In genomic region chr1:134962821-134963220, GRCm38 (mm10) we compare ENCODE assay signal across 8 mouse cellular contexts. TPM values are rescaled to one million over a fixed set of nuclear protein-coding genes. Genes with fewer than 3 reads are reported as not detected.
DNase-seq lines count a peak whose midpoint lies in the region; ATAC-seq lines count a peak whose summit lies in the region.

No protein-coding gene starts in this region.

- no peaks in the 10 kb centered on the region for H3K9me3 ChIP-seq in heart, embryonic 11.5 days (replicated peaks; ENCODE audit: control insufficient read depth, low read length)
- H3K9me3 ChIP-seq in heart, embryonic 15.5 days (replicated peaks) = no peaks in the 10 kb centered on the region
- H3K9me3 ChIP-seq in neural tube, embryonic 12.5 days = no peaks in the 10 kb centered on the region

- H3K9ac ChIP-seq in heart, embryonic 11.5 days (ENCODE audit: low read depth, low read length) = peak overlapping the region; percentile 67
- H3K9ac ChIP-seq in heart, embryonic 15.5 days = peak overlapping the region; percentile 75
- peak overlapping the region; percentile 53 for H3K9ac ChIP-seq in neural tube, embryonic 12.5 days

- no peaks in the 10 kb centered on the region for H3K27me3 ChIP-seq in heart, embryonic 11.5 days (ENCODE audit: control insufficient read depth, insufficient read depth, low read length)
- no peaks in the 10 kb centered on the region for H3K27me3 ChIP-seq in heart, embryonic 15.5 days
- no peaks in the 10 kb centered on the region for H3K27me3 ChIP-seq in neural tube, embryonic 12.5 days (replicated peaks)

- DNase-seq in heart, adult 8-10 months (ENCODE audit: low spot score) = no peak
- peak; percentile 45 for DNase-seq in brain, adult 2 months (ENCODE audit: low read depth, low spot score)
- DNase-seq in liver = peak; percentile 54
- no peak for DNase-seq in urinary bladder, postnatal 14 days (ENCODE audit: low spot score)
- no peak for DNase-seq in frontal cortex, postnatal 36 days (ENCODE audit: low spot score in 2 of 2)

- no peaks in the 10 kb centered on the region for H3K4me1 ChIP-seq in heart, embryonic 11.5 days (ENCODE audit: control insufficient read depth, insufficient read depth, low read length)
- H3K4me1 ChIP-seq in heart, embryonic 15.5 days (replicated peaks) = peaks cover 22% of the 10 kb centered on the region
- peaks cover 8% of the 10 kb centered on the region; the same call in 1 of the 2 replicates for H3K4me1 ChIP-seq in neural tube, embryonic 12.5 days

- peak overlapping the region; percentile 63 for H3K4me3 ChIP-seq in heart, embryonic 11.5 days (ENCODE audit: low read depth, low read length)
- H3K4me3 ChIP-seq in heart, embryonic 15.5 days = peak overlapping the region; percentile 89
- peak overlapping the region; percentile 65 for H3K4me3 ChIP-seq in neural tube, embryonic 12.5 days

- H3K4me2 ChIP-seq in heart, embryonic 11.5 days = peak overlapping the region; percentile 73
- H3K4me2 ChIP-seq in heart, embryonic 15.5 days = peak overlapping the region; percentile 77
- peak overlapping the region; percentile 67 for H3K4me2 ChIP-seq in neural tube, embryonic 12.5 days (replicated peaks)

- ATAC-seq in heart, embryonic 11.5 days (replicated peaks; ENCODE audit: insufficient number of reproducible peaks, low FRiP score, low TSS enrichment) = peak; percentile 71; the same call in 1 of the 2 replicates
- ATAC-seq in heart, embryonic 15.5 days (replicated peaks; ENCODE audit: insufficient number of reproducible peaks, insufficient read depth, low FRiP score, low read depth) = peak; percentile 54; the same call in 1 of the 2 replicates
- ATAC-seq in neural tube, embryonic 12.5 days (ENCODE audit: low FRiP score, low read depth) = peak; percentile 57; the same call in 1 of the 2 replicates

- H3K36me3 ChIP-seq in heart, embryonic 11.5 days (ENCODE audit: control insufficient read depth, insufficient read depth, low read length) = no peaks in the 10 kb centered on the region
- peaks cover 3% of the 10 kb centered on the region; the same call in 1 of the 2 replicates for H3K36me3 ChIP-seq in heart, embryonic 15.5 days
- H3K36me3 ChIP-seq in neural tube, embryonic 12.5 days = no peaks in the 10 kb centered on the region

- H3K27ac ChIP-seq in heart, embryonic 11.5 days (ENCODE audit: low read depth, low read length) = no peak overlapping the region
- peak overlapping the region; percentile 79 for H3K27ac ChIP-seq in heart, embryonic 15.5 days
- H3K27ac ChIP-seq in neural tube, embryonic 12.5 days = no peak overlapping the region

- 3% methylated on average over 11 of the region's 11 CpGs for WGBS in heart, embryonic 11.5 days (ENCODE audit: insufficient replicate concordance)
- 2% methylated on average over 11 of the region's 11 CpGs for WGBS in heart, embryonic 15.5 days
- 5% methylated on average over 11 of the region's 11 CpGs for WGBS in neural tube, embryonic 12.5 days

RNA-seq across cellular contexts. Expression of gene Ube2t, which starts 0.5 kb away (rescaled TPM):
- 48.0 and 48.6 TPM in 2 replicates for polyA plus RNA-seq in heart, embryonic 11.5 days (2014; fragmentation: Nextera tagmentation; extraction: Ambion mirVana)
- total RNA-seq in heart, adult 8-10 months (2022) = 1 to 10 TPM; 5.3 to 9.7 (median 7.4) TPM
- 42.8 and 48.2 TPM in 2 replicates for polyA plus RNA-seq in heart, embryonic 15.5 days (2015; fragmentation: Nextera tagmentation; extraction: Ambion mirVana)
- 27.7 and 30.3 TPM in 2 replicates for polyA plus RNA-seq in neural tube, embryonic 12.5 days (2016; fragmentation: Nextera tagmentation; extraction: Ambion mirVana)

RNA-seq across cellular contexts. Expression of gene Ppp1r12b, which starts 7.1 kb away (rescaled TPM):
- 23.2 and 26.7 TPM in 2 replicates for polyA plus RNA-seq in heart, embryonic 11.5 days (2014; fragmentation: Nextera tagmentation; extraction: Ambion mirVana)
- 100 to 1,000 TPM; 171 to 181 (median 179) TPM for total RNA-seq in heart, adult 8-10 months (2022)
- 25.4 and 26.0 TPM in 2 replicates for polyA plus RNA-seq in heart, embryonic 15.5 days (2015; fragmentation: Nextera tagmentation; extraction: Ambion mirVana)
- polyA plus RNA-seq in neural tube, embryonic 12.5 days (2016; fragmentation: Nextera tagmentation; extraction: Ambion mirVana) = 11.3 and 11.8 TPM in 2 replicates

Comparison
In these comparisons a context has a peak if more than half of its experiments do, and no peak if none do; other contexts are left out.
1. DNase-seq: peak in brain, adult 2 months (single experiment) and liver (single experiment); none in heart, adult 8-10 months (single experiment), urinary bladder, postnatal 14 days (single experiment) and frontal cortex, postnatal 36 days (0 of 2).
2. Peak in every context shown above with its lines, with median percentiles within 50 percentile points of each other: ATAC-seq, H3K4me2 ChIP-seq, H3K4me3 ChIP-seq and H3K9ac ChIP-seq.